Mouse (Mus musculus) layer of hippocampus, postnatal 36 days (tissue): ENCODE results near the gene Vkorc1. TPM values are rescaled to one million over a fixed set of nuclear protein-coding genes. Genes with fewer than 3 reads are reported as not detected.
A peak's percentile ranks its signal among the peaks of the same experiment; 100 is the strongest.
"Not testable (repeated sequence)": the region's sequence is repeated elsewhere in the genome, so short reads cannot be mapped to it uniquely, and the experiment has no call there.

ENCODE experiments used
- DNase-seq, 2 experiments: peaks; one replicate each; pipeline ENCODE4 v3.0.0; 2022
- total RNA-seq, 2 experiments: library from RNA; stranded (reverse); gene quantifications; 2 replicates each; pipeline ENCODE4 v1.2.3; 2021

Vkorc1 gene
- total RNA-seq: 10 to 100 TPM; 24.0 to 25.0 TPM

- DNase-seq: peak; percentile 92 to 94
These were observed at the start of gene Vkorc1, which contains the start of gene Gm21974 for GRCm38 (mm10) chr7:127895442-127895841. Gene Vkorc1 (minus strand): TSS chr7:127895617. Gene Gm21974 (minus strand): TSS chr7:127895454.

- DNase-seq: no peak
These were observed 49.2 kb upstream of the Vkorc1 start for GRCm38 (mm10) chr7:127944614-127945013.

- DNase-seq: not testable (repeated sequence)
These were observed 46.7 kb upstream of the Vkorc1 start for GRCm38 (mm10) chr7:127942097-127942496.

- no peak for DNase-seq
These were observed 40.9 kb upstream of the Vkorc1 start for GRCm38 (mm10) chr7:127936216-127936884.

- no peak for DNase-seq
These were observed 40.3 kb upstream of the Vkorc1 start for GRCm38 (mm10) chr7:127935748-127936159.

- DNase-seq: peak; percentile 92 to 95
These were observed 39.8 kb upstream of the Vkorc1 start for GRCm38 (mm10) chr7:127935028-127935722.

GRCm38 (mm10) chr7:127934075-127934474 is 38.7 kb upstream of the Vkorc1 start:
- no peak for DNase-seq

- no peak for DNase-seq
These were observed 37.0 kb upstream of the Vkorc1 start for GRCm38 (mm10) chr7:127932273-127933031.

GRCm38 (mm10) chr7:127931351-127932135 is 36.1 kb upstream of the Vkorc1 start:
- no peak for DNase-seq

GRCm38 (mm10) chr7:127930636-127931035 is 35.2 kb upstream of the Vkorc1 start:
- no peak for DNase-seq

GRCm38 (mm10) chr7:127929923-127930322 is 34.5 kb upstream of the Vkorc1 start, which contains the start of gene Prss8:
Gene Prss8 (minus strand): TSS chr7:127930104.
- DNase-seq: no peak

- DNase-seq: no peak
These were observed 33.2 kb upstream of the Vkorc1 start for GRCm38 (mm10) chr7:127928596-127928995.

- no peak for DNase-seq
These were observed 32.3 kb upstream of the Vkorc1 start for GRCm38 (mm10) chr7:127927726-127928125.

GRCm38 (mm10) chr7:127926846-127927245 is 31.4 kb upstream of the Vkorc1 start:
- DNase-seq: no peak

GRCm38 (mm10) chr7:127926066-127926465 is 30.6 kb upstream of the Vkorc1 start:
- DNase-seq: no peak

- no peak for DNase-seq
These were observed 29.8 kb upstream of the Vkorc1 start for GRCm38 (mm10) chr7:127925252-127925651.

- DNase-seq: no peak
These were observed 28.3 kb upstream of the Vkorc1 start for GRCm38 (mm10) chr7:127923714-127924113.

- peak in 1 of 2 experiments; percentile 30 for DNase-seq
These were observed 27.2 kb upstream of the Vkorc1 start for GRCm38 (mm10) chr7:127922451-127923275.

- DNase-seq: no peak
These were observed 26.1 kb upstream of the Vkorc1 start for GRCm38 (mm10) chr7:127921516-127921915.

GRCm38 (mm10) chr7:127919290-127919689 is 23.9 kb upstream of the Vkorc1 start:
- no peak for DNase-seq

GRCm38 (mm10) chr7:127918203-127918602 is 22.8 kb upstream of the Vkorc1 start:
- DNase-seq: no peak
